Mouse (Mus musculus) liver, embryonic 14.5 days (tissue): ENCODE results near the gene Mrpl51.

ENCODE experiments used
- CTCF ChIP-seq: IDR thresholded peaks from 2 replicates; pipeline ENCODE4 v1.5.1; 2016; ENCODE audit warnings: antibody characterized with exemption, low read depth, control low read depth
- EP300 ChIP-seq: IDR thresholded peaks from 2 replicates; pipeline ENCODE4 v1.6.1; 2016; ENCODE audit warnings: antibody characterized with exemption, low read depth

DNA sequence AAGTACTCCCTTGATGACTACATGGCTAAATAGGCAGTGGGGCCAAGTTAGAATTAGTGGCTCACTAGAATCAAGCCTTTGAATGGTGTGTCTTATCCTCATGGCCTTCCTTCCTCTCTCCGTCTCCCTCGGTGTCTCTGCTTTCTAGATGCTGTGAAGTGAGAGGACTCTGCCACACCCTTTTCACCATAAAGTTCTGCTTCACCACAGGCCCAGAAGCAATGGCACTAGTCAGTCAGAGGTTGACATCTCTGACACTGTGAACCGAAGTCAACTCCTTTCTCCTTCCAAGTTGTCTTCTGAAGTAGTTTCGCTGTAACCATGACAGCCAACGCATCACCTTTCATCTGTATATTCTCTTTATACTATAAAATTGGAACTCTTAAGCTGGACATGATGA, 47.9 kb downstream of the Mrpl51 start:
- no peak for TF ChIP-seq CTCF
- TF ChIP-seq EP300, result no peak
